Mouse (Mus musculus) embryonic facial prominence, embryonic 13.5 days (tissue): ENCODE measurements around the gene Aldh2. TPM values are rescaled to one million over a fixed set of nuclear protein-coding genes. Genes with fewer than 3 reads are reported as not detected.

Source experiments
- ATAC-seq: fragments of 200-750 bp; cut with Nextera tagmentation; 2 replicates; pipeline ENCODE4 v1.8.0; 2017; ENCODE audit warnings: low read depth; ENCODE audit not compliant: insufficient number of reproducible peaks, insufficient read depth, low FRiP score, low TSS enrichment
- H3K27ac ChIP-seq: fragments of 300-500 bp; sonication (generic); 2 replicates; pipeline ENCODE4 v1.5.1; 2015; ENCODE audit warnings: moderate library complexity, mild to moderate bottlenecking, inconsistent platforms
- H3K27me3 ChIP-seq: fragments of 300-500 bp; sonication (generic); 2 replicates; pipeline ENCODE4 v1.6.1; 2015; ENCODE audit warnings: mild to moderate bottlenecking, inconsistent platforms
- H3K36me3 ChIP-seq: fragments of 300-500 bp; sonication (generic); 2 replicates; pipeline ENCODE4 v1.6.1; 2015; ENCODE audit warnings: mild to moderate bottlenecking, inconsistent platforms
- H3K4me1 ChIP-seq: fragments of 300-500 bp; sonication (generic); 2 replicates; pipeline ENCODE4 v1.6.1; 2015; ENCODE audit warnings: inconsistent platforms
- H3K4me2 ChIP-seq: fragments of 300-500 bp; sonication (generic); 2 replicates; pipeline ENCODE4 v1.6.1; 2015; ENCODE audit warnings: moderate library complexity, mild to moderate bottlenecking, inconsistent platforms
- H3K4me3 ChIP-seq: fragments of 300-500 bp; sonication (generic); 2 replicates; pipeline ENCODE4 v1.5.1; 2015; ENCODE audit warnings: mild to moderate bottlenecking, inconsistent platforms
- H3K9ac ChIP-seq: fragments of 300-500 bp; sonication (generic); 2 replicates; pipeline ENCODE4 v1.6.1; 2015; ENCODE audit warnings: mild to moderate bottlenecking, inconsistent platforms
- H3K9me3 ChIP-seq: fragments of 300-500 bp; sonication (generic); 2 replicates; pipeline ENCODE4 v1.6.1; 2016; ENCODE audit warnings: inconsistent platforms
- WGBS: fragments of 180-500 bp; shearing (Covaris S2); methylation state at CpG from one replicate; pipeline ENCODE4 v1.1.7; 2015; ENCODE audit warnings: mixed read lengths; 5-methylcytosine and 5-hydroxymethylcytosine counted together
- polyA plus RNA-seq: library from polyadenylated mRNA; unstranded; fragments of >200 nt; fragmentation: Nextera tagmentation; extraction: Ambion mirVana; gene quantifications from 2 replicates; pipeline ENCODE4 v1.2.1, GENCODE M21; 2015

Gene Aldh2
- polyA plus RNA-seq, 1 experiment from 2014 or later = 259 TPM

DNA sequence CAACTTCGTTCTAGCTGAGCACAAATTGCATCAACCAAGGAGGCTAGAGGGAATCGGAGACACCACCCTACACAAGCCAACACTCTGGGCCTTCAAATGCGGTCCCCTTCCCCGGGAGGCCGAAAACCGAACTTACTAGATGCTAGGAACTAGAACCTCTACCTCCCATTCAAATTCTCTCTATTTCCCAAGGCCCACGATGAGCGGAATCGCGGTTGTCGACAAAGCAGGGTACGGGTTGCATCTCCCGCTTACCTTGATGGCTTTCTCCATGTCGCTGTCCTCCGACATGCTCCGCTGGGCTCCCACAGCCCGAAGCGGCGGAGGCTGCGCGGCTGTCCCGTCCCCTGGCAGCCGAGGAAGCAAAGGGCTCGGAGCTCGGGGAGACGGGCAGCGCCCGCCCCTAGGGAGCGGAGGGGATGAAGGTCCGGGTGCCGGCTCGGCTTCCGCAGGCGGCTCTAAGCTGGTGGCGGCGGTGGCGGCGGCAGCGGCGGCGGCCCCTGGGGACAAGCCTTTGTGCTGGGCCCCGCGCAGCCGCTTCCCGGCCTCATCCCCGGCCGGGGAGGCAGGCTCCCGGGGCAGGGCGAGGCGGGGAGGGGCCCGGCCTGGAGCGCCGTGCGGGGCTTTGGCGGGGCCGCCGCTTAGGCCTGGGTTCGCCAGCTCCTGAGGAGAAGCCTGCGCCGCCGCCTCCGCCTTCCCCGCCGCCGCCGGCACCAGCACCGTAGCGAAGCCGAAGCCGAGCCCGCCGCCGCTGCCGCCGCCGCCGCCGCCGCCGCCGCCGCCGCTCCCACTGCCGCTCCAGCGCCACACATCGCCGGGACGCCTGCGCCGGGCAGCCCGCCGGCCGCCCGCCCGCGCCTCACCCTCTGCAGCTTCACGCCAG lies 48.5 kb downstream of the Aldh2 start, which contains the start of the genes Adam1a and Gm42878:
Adam1a (minus strand) TSS at position 573 of the 883 bp plus-strand sequence.
Gm42878 (minus strand) TSS at position 573 of the 883 bp plus-strand sequence.
- H3K9me3 ChIP-seq = no peaks in the 10 kb centered on the region

GRCm38 (mm10) chr5:121543370-121543769 lies 50.3 kb downstream of the Aldh2 start:
- peaks cover 17% of the 10 kb centered on the region for H3K4me1 ChIP-seq
- H3K4me3 ChIP-seq = no peak overlapping the region
- H3K36me3 ChIP-seq = no peaks in the 10 kb centered on the region; the same call in 1 of the 2 replicates
- peak overlapping the region; percentile 91; the same call in 1 of the 2 replicates for H3K4me2 ChIP-seq
- no peak for ATAC-seq
- no peak overlapping the region for H3K9ac ChIP-seq
- WGBS = 82% methylated on average over 3 of the region's 3 CpGs
- H3K27ac ChIP-seq = no peak overlapping the region
- H3K9me3 ChIP-seq = no peaks in the 10 kb centered on the region
- no peaks in the 10 kb centered on the region for H3K27me3 ChIP-seq

More for the DNA sequence above, 48.5 kb downstream of the Aldh2 start, which contains the start of the genes Adam1a and Gm42878:
- Histone ChIP-seq H3K4me2 (peak within 1 kb of the TSS; percentile 91), H3K36me3 (no peaks in the 10 kb centered on the region), H3K9ac (peak within 1 kb of the TSS; percentile 99), H3K27me3 (no peaks in the 10 kb centered on the region), H3K27ac (peak within 1 kb of the TSS; percentile 96), H3K4me3 (peak within 1 kb of the TSS; percentile 100), H3K4me1 (peaks cover 17% of the 10 kb centered on the region)
- under 1% methylated on average over 66 of the region's 97 CpGs for WGBS
- no peak; the same call in none of the 2 replicates for ATAC-seq

GRCm38 (mm10) chr5:121541235-121541634 lies 52.4 kb downstream of the Aldh2 start:
- ATAC-seq = no peak
- 89% methylated on average over 7 of the region's 7 CpGs for WGBS
- no peaks in the 10 kb centered on the region for H3K27me3 ChIP-seq
- no peak overlapping the region for H3K4me3 ChIP-seq
- H3K36me3 ChIP-seq = peaks cover 20% of the 10 kb centered on the region
- H3K4me2 ChIP-seq = no peak overlapping the region
- H3K9me3 ChIP-seq = no peaks in the 10 kb centered on the region
- no peak overlapping the region for H3K9ac ChIP-seq
- H3K4me1 ChIP-seq = peaks cover 11% of the 10 kb centered on the region
- H3K27ac ChIP-seq = no peak overlapping the region

- no peak overlapping the region for H3K9ac ChIP-seq
- no peak overlapping the region for H3K27ac ChIP-seq
- H3K27me3 ChIP-seq = no peaks in the 10 kb centered on the region
- H3K9me3 ChIP-seq = no peaks in the 10 kb centered on the region
- no peak for ATAC-seq
- 95% methylated on average over 5 of the region's 5 CpGs for WGBS
- H3K36me3 ChIP-seq = peaks cover 32% of the 10 kb centered on the region
- no peak overlapping the region for H3K4me3 ChIP-seq
- H3K4me2 ChIP-seq = no peak overlapping the region
- peaks cover 11% of the 10 kb centered on the region for H3K4me1 ChIP-seq
Observed at GRCm38 (mm10) chr5:121540066-121540465, 53.6 kb downstream of the Aldh2 start.

- 91% methylated on average over 2 of the region's 2 CpGs for WGBS
- Histone ChIP-seq H3K27ac (no peak overlapping the region), H3K9ac (no peak overlapping the region), H3K4me1 (no peaks in the 10 kb centered on the region), H3K4me3 (no peak overlapping the region), H3K9me3 (no peaks in the 10 kb centered on the region), H3K4me2 (no peak overlapping the region), H3K36me3 (peaks cover 54% of the 10 kb centered on the region), H3K27me3 (no peaks in the 10 kb centered on the region)
- ATAC-seq = no peak
Observed at GRCm38 (mm10) chr5:121537588-121537987, 56.0 kb downstream of the Aldh2 start.

GRCm38 (mm10) chr5:121536921-121537555 lies 56.6 kb downstream of the Aldh2 start:
- 84% methylated on average over 7 of the region's 7 CpGs for WGBS
- no peak overlapping the region for H3K9ac ChIP-seq
- no peaks in the 10 kb centered on the region for H3K9me3 ChIP-seq
- peaks cover 60% of the 10 kb centered on the region for H3K36me3 ChIP-seq
- no peak overlapping the region for H3K4me3 ChIP-seq
- H3K27ac ChIP-seq = no peak overlapping the region
- H3K4me2 ChIP-seq = no peak overlapping the region
- no peaks in the 10 kb centered on the region for H3K4me1 ChIP-seq
- ATAC-seq = no peak
- no peaks in the 10 kb centered on the region for H3K27me3 ChIP-seq

- no peak for ATAC-seq
Observed at GRCm38 (mm10) chr5:121535116-121535515, 58.5 kb downstream of the Aldh2 start.

GRCm38 (mm10) chr5:121534521-121534920 lies 59.1 kb downstream of the Aldh2 start:
- H3K9ac ChIP-seq = no peak overlapping the region
- H3K9me3 ChIP-seq = no peaks in the 10 kb centered on the region
- H3K4me1 ChIP-seq = no peaks in the 10 kb centered on the region
- peaks cover 81% of the 10 kb centered on the region for H3K36me3 ChIP-seq
- no peak overlapping the region for H3K27ac ChIP-seq
- no peak overlapping the region for H3K4me2 ChIP-seq
- WGBS = 97% methylated on average over 5 of the region's 5 CpGs
- no peak for ATAC-seq
- H3K27me3 ChIP-seq = no peaks in the 10 kb centered on the region
- H3K4me3 ChIP-seq = no peak overlapping the region

More at GRCm38 (mm10) chr5:121535116-121535515, 58.5 kb downstream of the Aldh2 start:
- no peak overlapping the region for H3K9ac ChIP-seq
- H3K4me2 ChIP-seq = no peak overlapping the region
- no peak overlapping the region for H3K27ac ChIP-seq
- 85% methylated on average over 3 of the region's 3 CpGs for WGBS
- no peaks in the 10 kb centered on the region for H3K4me1 ChIP-seq
- no peaks in the 10 kb centered on the region for H3K27me3 ChIP-seq
- H3K9me3 ChIP-seq = no peaks in the 10 kb centered on the region
- H3K36me3 ChIP-seq = peaks cover 76% of the 10 kb centered on the region
- no peak overlapping the region for H3K4me3 ChIP-seq

GRCm38 (mm10) chr5:121526961-121527360 lies 66.7 kb downstream of the Aldh2 start:
- no peaks in the 10 kb centered on the region for H3K27me3 ChIP-seq
- no peak for ATAC-seq
- no peak overlapping the region for H3K4me3 ChIP-seq
- 91% methylated on average over 8 of the region's 8 CpGs for WGBS
- H3K27ac ChIP-seq = no peak overlapping the region
- no peak overlapping the region for H3K4me2 ChIP-seq
- H3K36me3 ChIP-seq = peaks cover 82% of the 10 kb centered on the region
- H3K9me3 ChIP-seq = no peaks in the 10 kb centered on the region
- H3K9ac ChIP-seq = no peak overlapping the region
- no peaks in the 10 kb centered on the region for H3K4me1 ChIP-seq

GRCm38 (mm10) chr5:121526526-121526925 lies 67.1 kb downstream of the Aldh2 start:
- no peak overlapping the region for H3K9ac ChIP-seq
- 85% methylated on average over 7 of the region's 7 CpGs for WGBS
- no peak overlapping the region for H3K4me2 ChIP-seq
- peaks cover 82% of the 10 kb centered on the region for H3K36me3 ChIP-seq
- no peaks in the 10 kb centered on the region for H3K4me1 ChIP-seq
- ATAC-seq = no peak
- H3K4me3 ChIP-seq = no peak overlapping the region
- H3K27ac ChIP-seq = no peak overlapping the region
- no peaks in the 10 kb centered on the region for H3K27me3 ChIP-seq
- H3K9me3 ChIP-seq = no peaks in the 10 kb centered on the region

DNA sequence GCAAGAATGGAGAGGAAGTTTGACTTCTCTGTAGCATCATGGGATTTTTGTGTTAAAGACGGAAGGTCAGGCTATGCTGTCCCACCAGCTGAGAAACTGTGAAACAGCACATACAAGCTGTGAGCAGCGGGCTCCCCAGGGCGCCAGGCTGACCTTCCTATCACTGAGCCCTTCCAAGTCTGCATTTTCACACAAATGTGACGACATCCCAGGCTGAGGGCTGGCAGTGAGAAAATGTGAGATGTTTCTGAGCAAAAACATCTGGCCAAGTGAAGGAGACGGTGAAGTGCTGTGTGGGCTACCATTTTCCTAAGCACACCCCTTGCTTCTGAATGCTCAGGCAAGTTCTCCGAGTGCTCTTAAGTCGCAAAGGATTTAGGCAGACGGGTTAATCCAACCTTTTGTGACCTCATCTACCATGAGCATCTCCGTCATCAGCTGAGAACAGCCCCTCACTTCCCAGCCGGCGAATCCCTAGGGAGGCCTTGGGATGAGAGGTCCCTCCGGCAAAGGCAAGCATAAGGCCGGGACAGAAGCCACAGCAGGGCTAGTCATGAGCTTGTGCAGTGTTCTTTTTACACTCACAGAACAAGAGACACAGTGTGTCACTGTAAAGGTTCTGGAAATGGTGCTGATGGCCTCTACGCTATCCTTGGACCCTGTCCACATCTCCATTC lies 67.7 kb downstream of the Aldh2 start:
- Histone ChIP-seq H3K27me3 (no peaks in the 10 kb centered on the region), H3K4me3 (no peak overlapping the region), H3K9me3 (no peaks in the 10 kb centered on the region), H3K9ac (no peak overlapping the region), H3K4me2 (no peak overlapping the region), H3K4me1 (no peaks in the 10 kb centered on the region), H3K27ac (no peak overlapping the region), H3K36me3 (peaks cover 82% of the 10 kb centered on the region)
- WGBS = 91% methylated on average over 14 of the region's 14 CpGs
- ATAC-seq = no peak
